Mouse (Mus musculus) spleen, adult 2 months (tissue): Measurements from ENCODE around the gene Pdcl.
A peak's percentile ranks its signal among the peaks of the same experiment; 100 is the strongest.

ENCODE experiments used
- CTCF ChIP-seq: fragments of 200-500 bp; IDR thresholded peaks from 2 replicates; pipeline ENCODE4 v1.5.1; 2011; ENCODE audit warnings: mild to moderate bottlenecking, inconsistent platforms; ENCODE audit not compliant: insufficient read depth, insufficient read length, insufficient replicate concordance; ENCODE audit errors: extremely low read depth
- POLR2A ChIP-seq: fragments of 200-500 bp; IDR thresholded peaks from 2 replicates; pipeline ENCODE4 v1.6.1; 2011; ENCODE audit warnings: low read depth, low read length, inconsistent platforms

- peak; percentile 37; the same call in 1 of the 2 replicates for TF ChIP-seq CTCF
- TF ChIP-seq POLR2A = no peak
Measured at GRCm38 (mm10) chr2:37338497-37339187, 20.5 kb downstream of the Pdcl start.
